Mouse (Mus musculus): ENCODE measurements at regions not wholly inside any gene's neighbourhood (a gene's known extent, or its start where the extent isn't known, plus 50 kb on each side); places are given as distances from the start of the nearest gene placed in this dataset.
"Not testable (repeated sequence)": the region's sequence is repeated elsewhere in the genome, so short reads cannot be mapped to it uniquely, and the experiment has no call there.

- no peak for DNase-seq (ENCODE audit: low read depth, low spot score)
Observed at GRCm38 (mm10) chr9:33423781-33424180, 787.8 kb downstream of the Ets1 start.

GRCm38 (mm10) chr9:33436459-33436858 is 800.4 kb downstream of the Ets1 start:
- DNase-seq (ENCODE audit: low read depth, low spot score): no peak

GRCm38 (mm10) chr9:33442266-33442665 is 806.2 kb downstream of the Ets1 start:
- DNase-seq (ENCODE audit: low read depth, low spot score): no peak

GRCm38 (mm10) chr9:33445902-33446301 is 809.9 kb downstream of the Ets1 start:
- DNase-seq (ENCODE audit: low read depth, low spot score): no peak

GRCm38 (mm10) chr9:33475106-33475505 is 839.1 kb downstream of the Ets1 start:
- DNase-seq (ENCODE audit: low read depth, low spot score): no peak

GRCm38 (mm10) chr9:33482845-33483540 is 847.0 kb downstream of the Ets1 start:
- no peak for DNase-seq (ENCODE audit: low read depth, low spot score)

GRCm38 (mm10) chr9:33483541-33483846 is 847.5 kb downstream of the Ets1 start:
- no peak for DNase-seq (ENCODE audit: low read depth, low spot score)

- DNase-seq (ENCODE audit: low read depth, low spot score): no peak
Observed at GRCm38 (mm10) chr9:33533101-33533810, 897.2 kb downstream of the Ets1 start.

- no peak for DNase-seq (ENCODE audit: low read depth, low spot score)
Observed at GRCm38 (mm10) chr9:33543301-33543700, 907.3 kb downstream of the Ets1 start.

- no peak for DNase-seq (ENCODE audit: low read depth, low spot score)
Observed at GRCm38 (mm10) chr9:33546126-33546737, 910.2 kb downstream of the Ets1 start.

- DNase-seq (ENCODE audit: low read depth, low spot score): no peak
Observed at GRCm38 (mm10) chr9:33549395-33549794, 913.4 kb downstream of the Ets1 start.

- no peak for DNase-seq (ENCODE audit: low read depth, low spot score)
Observed at GRCm38 (mm10) chr9:33571990-33572389, 913.7 kb upstream of the Kirrel3 start.

GRCm38 (mm10) chr9:33611511-33611910 is 874.2 kb upstream of the Kirrel3 start:
- no peak for DNase-seq (ENCODE audit: low read depth, low spot score)

GRCm38 (mm10) chr9:33624378-33624777 is 861.3 kb upstream of the Kirrel3 start:
- DNase-seq (ENCODE audit: low read depth, low spot score): no peak

GRCm38 (mm10) chr9:33629731-33630473 is 855.8 kb upstream of the Kirrel3 start:
- no peak for DNase-seq (ENCODE audit: low read depth, low spot score)

- no peak for DNase-seq (ENCODE audit: low read depth, low spot score)
Observed at GRCm38 (mm10) chr9:33662978-33663377, 822.7 kb upstream of the Kirrel3 start.

GRCm38 (mm10) chr9:33681129-33681528 is 804.6 kb upstream of the Kirrel3 start:
- peak; percentile 0 for DNase-seq (ENCODE audit: low read depth, low spot score)

- no peak for DNase-seq (ENCODE audit: low read depth, low spot score)
Observed at GRCm38 (mm10) chr9:33691731-33692130, 794.0 kb upstream of the Kirrel3 start.

- no peak for DNase-seq (ENCODE audit: low read depth, low spot score)
Observed at GRCm38 (mm10) chr9:33717614-33718013, 768.1 kb upstream of the Kirrel3 start.

GRCm38 (mm10) chr9:33724811-33725210 is 760.9 kb upstream of the Kirrel3 start:
- DNase-seq (ENCODE audit: low read depth, low spot score): no peak

- not testable (repeated sequence) for DNase-seq (ENCODE audit: low read depth, low spot score)
Observed at GRCm38 (mm10) chr9:33728058-33728457, 757.6 kb upstream of the Kirrel3 start.

- DNase-seq (ENCODE audit: low read depth, low spot score): no peak
Observed at GRCm38 (mm10) chr9:33760701-33761100, 725.0 kb upstream of the Kirrel3 start.
